Mouse (Mus musculus) left cerebral cortex, adult 8-10 months (tissue): ENCODE measurements around the gene Arhgap8. TPM values are rescaled to one million over a fixed set of nuclear protein-coding genes. Genes with fewer than 3 reads are reported as not detected.

ENCODE experiments used
- DNase-seq, 2 experiments: peaks; one replicate each; pipeline ENCODE4 v3.0.0; 2022; ENCODE audit warnings: low spot score in 2 of 2
- total RNA-seq, 4 experiments: library from RNA; stranded (reverse); gene quantifications; 2 replicates each; pipeline ENCODE4 v1.2.4; 2022

Gene Arhgap8
- total RNA-seq, 4 experiments from 2014 or later = 0.26 to 0.28 TPM; not detected in 2

- DNase-seq = no peak
Observed at GRCm38 (mm10) chr15:84732425-84732749, 12.5 kb downstream of the Arhgap8 start.

DNA sequence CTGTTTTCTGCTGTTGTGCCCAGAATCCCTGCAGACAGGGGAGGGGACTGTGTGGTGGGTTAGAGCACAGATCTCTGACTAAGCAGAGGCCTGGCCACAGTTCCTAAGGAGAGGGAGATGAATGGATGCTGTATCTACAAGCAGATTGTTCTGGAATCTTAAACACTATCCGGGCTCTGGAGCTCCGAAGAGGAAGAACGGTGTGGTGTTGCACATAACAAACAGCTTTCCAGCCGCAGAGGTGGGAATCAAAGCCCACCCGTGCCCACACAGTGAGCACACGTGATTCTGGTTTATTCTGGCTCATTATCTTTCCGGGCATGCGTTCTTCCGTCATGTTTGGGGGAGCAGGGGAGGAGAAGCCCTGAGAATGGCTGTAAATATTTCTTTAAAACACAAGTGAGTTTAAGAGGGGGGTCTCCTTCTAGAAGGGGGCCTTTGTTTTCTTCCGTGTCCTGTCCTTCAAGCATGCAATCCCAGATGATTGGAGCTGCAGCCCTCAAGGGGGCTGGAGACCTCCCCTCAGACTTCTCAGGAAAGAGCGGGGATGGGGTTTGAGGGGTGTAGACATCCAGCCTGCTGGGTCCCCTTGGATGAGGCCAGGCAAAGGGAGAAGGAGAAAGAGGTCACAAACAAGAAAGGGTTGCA is 16.6 kb downstream of the Arhgap8 start:
- DNase-seq = no peak

DNA sequence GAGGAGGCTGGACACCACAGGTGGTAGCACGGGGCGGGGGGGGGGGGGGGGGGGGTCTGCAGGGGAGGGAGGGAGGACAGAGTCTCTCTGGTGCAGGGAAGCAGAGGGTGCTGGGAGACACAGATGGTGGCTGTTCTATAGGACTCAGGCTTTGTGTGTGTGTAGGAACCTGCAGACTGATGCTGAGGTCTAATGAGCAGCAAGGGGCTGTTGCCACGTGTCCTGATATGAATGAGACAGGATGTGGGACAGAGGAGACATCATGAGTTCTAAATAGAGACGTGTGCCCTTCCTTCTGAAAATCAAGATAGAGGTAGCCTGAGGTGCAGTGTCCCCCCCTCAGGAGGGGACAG is 17.1 kb downstream of the Arhgap8 start:
- DNase-seq = no peak

- no peak for DNase-seq
Observed at GRCm38 (mm10) chr15:84738246-84738645, 18.4 kb downstream of the Arhgap8 start.

- no peak for DNase-seq
Observed at GRCm38 (mm10) chr15:84741573-84741972, 21.7 kb downstream of the Arhgap8 start.

DNA sequence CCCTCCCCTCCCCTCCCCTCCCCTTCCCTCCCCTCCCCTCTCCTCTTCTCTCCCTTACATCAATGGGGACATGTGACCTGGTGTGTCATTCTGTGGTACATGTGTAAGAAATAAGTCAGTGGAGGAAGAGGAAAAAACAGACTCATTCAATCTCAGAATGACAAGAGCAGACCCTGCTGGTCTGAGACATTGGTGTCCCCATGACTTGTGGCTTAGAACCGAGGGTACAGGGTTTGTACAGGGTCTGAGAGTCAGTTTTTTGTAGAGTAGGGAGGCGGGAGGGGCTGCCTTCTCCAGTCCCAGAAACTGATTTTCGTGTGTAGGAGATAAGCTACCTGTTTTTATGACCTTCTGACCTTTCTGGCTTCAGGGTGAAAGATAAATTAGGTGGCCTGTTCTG is 23.5 kb downstream of the Arhgap8 start:
- DNase-seq = no peak

DNA sequence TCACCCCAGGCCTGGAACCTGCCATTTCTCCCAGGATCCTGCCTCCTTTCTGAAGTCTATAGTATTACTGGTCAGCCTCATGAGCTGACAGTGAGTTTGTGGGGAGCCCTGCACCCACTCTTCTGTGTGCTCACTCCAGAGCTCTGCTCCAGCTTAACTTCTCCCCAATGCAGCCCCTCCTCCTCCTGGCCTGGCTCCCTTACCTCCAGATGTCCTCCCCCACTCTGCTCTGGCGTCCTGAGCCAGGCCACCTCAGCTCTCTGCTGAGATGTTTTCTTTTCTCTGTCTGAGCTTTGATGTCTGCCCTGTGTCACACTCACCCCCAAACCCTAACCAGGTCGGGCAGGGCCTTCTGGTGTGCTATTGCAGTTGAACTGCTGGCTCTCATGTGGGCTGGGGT is 24.5 kb downstream of the Arhgap8 start:
- DNase-seq = no peak

- DNase-seq = no peak
Observed at GRCm38 (mm10) chr15:84745831-84746230, 26.0 kb downstream of the Arhgap8 start.

DNA sequence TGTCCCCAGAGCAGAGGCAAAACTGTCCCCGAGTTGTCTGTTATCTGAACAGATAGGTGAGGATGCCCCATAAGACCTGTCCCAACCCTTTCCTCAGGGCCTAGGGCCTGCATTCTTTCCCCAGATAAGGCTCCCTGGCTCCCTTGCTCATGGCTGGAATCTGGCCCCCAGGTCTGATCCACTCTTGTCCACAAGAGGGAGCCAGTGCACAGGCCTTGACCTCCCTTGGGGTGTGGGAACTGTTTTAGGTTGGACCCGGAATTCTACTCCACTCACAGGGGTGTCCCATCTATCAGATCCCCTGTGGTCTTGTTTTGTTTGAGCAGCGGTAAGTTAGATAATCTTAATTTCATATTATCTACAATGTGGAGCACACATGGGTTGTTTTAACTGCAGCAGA is 35.1 kb downstream of the Arhgap8 start:
- peak in 1 of 2 experiments; percentile 69 for DNase-seq

DNA sequence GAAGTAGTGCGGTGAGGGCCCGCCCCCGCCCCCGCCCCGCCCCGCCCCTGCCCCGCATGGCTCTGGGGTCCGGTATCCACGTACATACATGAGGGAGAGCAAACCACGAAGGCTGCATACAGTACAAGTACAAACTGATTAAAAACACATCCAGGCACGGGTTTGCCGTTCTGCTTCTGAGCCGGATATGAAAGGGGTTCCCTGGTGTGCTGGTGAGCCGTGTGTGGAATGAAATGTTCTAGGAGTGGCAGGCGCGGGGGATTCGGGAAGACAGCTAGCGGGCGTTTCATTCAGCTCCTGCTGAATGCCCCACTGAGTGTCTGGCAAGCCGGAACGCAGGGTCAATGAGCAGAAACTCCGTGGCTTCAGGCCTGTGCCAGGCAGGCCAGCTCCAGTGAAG is 36.6 kb downstream of the Arhgap8 start:
- DNase-seq = no peak

- DNase-seq = no peak
Observed at GRCm38 (mm10) chr15:84758493-84758892, 38.6 kb downstream of the Arhgap8 start.

GRCm38 (mm10) chr15:84762712-84763422 is 43.0 kb downstream of the Arhgap8 start:
- no peak for DNase-seq

GRCm38 (mm10) chr15:84763423-84763812 is 43.6 kb downstream of the Arhgap8 start:
- no peak for DNase-seq

DNA sequence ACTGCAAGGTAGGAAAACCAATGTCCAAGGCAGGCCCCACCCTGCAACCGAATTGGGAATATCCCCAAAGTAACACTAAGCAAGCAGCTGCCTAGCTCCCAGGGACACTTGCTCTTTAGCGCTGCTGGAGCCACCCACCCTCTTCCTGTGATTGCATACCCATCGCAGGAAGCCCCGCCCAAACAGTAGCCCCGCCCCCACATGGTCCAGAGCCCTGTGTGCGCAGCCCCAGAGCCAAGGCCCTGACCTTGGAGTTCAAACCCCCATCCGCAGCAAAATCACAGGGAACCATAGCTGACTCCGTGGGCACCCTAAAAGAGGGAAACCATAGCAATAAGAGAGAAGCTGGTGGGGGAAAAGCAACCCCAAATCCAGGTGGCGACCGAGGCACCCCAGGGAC is 46.8 kb downstream of the Arhgap8 start:
- DNase-seq = no peak

DNA sequence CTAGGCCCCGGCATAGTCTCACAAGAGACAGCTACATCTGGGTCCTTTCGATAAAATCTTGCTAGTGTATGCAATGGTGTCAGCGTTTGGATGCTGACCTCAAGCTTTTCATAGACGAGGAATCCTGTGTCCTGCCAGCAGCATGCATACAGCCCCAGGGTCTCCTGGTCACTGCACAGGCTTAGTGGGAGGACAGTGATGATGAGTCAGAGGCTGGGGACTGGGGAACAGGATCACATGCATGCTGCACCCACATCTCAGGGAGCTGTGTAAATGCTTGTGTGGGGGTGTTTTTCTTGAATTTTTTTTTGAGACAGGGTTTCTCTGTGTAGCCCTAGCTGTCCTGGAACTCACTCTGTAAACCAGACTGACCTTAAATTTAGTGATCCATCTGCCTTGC is 48.7 kb downstream of the Arhgap8 start:
- peak in 1 of 2 experiments; percentile 35 for DNase-seq

DNA sequence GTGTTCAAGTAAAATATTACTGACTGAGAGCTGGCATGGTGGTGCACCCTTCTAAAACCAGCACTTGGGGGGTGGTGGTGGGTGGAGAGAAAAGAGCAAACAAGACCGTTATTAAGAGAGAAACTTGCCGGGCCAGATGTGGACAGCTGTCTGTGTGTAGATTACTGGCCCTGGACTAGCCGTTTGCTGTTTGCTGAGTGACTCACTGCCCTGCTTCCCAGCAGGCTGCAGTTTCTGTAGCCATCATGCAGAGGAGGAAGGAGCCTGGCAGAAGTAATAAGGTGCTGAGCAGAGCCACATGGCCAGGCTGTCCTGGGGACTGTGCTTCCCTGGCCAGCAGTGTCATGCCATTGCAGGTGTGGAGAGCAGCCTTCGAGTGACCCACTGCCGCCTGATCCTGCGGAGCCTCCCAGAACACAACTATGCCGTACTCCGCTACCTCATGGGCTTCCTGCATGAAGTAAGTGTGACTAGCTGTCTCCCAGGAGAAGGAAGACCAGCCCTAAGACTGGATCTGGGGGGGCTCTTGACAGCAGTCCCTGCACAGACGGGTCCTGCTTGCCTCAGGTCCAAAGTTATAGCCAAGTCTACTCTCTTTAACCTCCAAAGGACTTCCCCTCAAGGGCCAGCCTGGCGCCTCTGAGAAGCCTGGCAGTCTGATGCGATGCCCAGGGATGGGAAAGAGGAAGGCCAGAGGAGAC is 49.9 kb downstream of the Arhgap8 start:
- DNase-seq = no peak

DNA sequence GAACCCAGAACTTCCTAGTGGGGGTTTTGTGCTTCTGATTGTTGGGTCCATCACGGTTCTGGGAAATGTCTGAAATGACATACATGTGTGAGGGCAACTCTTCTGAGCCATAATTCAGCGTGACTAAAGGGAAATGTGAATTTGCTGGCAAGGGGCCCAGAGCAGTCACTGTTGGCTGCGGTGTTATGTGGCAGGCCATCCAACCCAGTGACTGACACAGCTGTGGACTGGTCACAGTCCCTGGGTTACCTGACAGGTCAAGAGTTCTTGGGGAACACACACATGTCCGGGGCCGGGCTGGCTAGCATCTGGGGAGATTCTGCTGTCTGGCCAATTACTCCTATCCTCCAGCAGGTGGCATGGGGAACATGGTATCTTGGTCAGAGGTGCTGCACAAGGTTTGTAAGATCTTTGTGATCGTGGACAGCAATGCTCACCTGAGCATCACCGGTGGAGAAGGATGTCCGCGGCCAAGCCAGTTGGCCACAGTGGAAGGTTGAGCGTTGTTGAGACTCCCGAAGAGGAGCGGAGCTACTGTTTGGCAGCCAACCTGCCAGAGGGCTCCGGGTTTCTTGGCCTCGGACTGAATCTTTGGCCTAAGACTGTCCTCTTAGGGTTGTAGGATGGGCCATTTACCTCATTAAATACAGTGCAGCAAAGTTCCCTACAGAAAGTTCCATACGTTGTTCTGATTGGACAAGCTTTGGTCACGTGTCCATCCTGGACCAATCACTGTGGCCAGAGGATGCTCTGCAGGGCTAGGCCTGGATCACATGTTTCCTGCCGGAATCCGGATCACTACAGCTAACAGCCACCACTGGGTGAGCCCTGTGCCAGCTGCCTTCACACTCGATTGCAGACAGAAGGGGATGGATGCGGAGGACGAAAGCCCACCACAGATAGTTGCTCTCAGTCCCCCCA is 52.6 kb downstream of the Arhgap8 start:
- no peak for DNase-seq

GRCm38 (mm10) chr15:84775421-84776174 is 55.7 kb downstream of the Arhgap8 start:
- DNase-seq = no peak

DNA sequence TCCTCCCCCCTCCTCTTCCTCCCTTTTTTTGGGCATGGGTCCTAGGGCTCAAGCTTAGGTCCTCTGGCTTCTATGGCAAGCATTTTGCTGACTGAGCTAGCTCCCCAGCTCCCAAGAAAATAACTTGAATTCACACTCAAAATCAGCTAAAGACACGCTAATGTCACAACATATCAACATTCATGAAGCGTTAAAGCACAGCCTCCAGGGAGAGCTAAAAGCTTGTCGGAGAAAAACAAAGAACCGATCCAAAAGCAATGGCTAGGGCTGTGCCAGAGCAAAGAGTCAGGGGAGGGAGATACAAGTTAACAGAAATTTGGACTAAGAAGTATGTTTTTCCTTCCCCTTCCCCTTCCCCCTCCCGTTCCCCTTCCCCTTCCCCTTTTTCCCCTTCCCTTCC is 58.7 kb downstream of the Arhgap8 start:
- DNase-seq = no peak

GRCm38 (mm10) chr15:84784812-84785211 is 65.0 kb downstream of the Arhgap8 start:
- DNase-seq = no peak

DNA sequence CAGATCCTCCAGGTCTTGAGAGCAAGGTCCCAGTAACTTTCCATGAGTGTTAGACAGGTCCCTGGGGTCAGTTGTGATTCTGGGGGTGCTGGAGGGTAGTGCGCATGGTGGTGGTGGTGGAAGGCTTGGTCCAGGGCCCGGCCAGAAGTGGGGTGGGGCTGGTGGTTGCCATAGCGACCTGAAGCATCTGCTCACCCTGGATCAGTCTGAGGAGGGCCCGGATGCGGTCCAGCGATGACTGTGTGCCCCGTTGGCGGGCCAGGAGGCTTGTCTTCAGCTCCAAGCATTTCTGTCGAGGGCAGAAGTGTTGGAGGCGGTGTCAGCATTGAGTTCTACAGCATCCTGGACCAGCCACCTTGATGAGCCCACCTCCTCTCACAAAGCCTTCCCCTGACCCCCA is 67.3 kb downstream of the Arhgap8 start:
- no peak for DNase-seq
